Mouse (Mus musculus): ENCODE data around the gene Fbxw8.
A peak's percentile ranks its signal among the peaks of the same experiment; 100 is the strongest.

Gene Fbxw8

DNA sequence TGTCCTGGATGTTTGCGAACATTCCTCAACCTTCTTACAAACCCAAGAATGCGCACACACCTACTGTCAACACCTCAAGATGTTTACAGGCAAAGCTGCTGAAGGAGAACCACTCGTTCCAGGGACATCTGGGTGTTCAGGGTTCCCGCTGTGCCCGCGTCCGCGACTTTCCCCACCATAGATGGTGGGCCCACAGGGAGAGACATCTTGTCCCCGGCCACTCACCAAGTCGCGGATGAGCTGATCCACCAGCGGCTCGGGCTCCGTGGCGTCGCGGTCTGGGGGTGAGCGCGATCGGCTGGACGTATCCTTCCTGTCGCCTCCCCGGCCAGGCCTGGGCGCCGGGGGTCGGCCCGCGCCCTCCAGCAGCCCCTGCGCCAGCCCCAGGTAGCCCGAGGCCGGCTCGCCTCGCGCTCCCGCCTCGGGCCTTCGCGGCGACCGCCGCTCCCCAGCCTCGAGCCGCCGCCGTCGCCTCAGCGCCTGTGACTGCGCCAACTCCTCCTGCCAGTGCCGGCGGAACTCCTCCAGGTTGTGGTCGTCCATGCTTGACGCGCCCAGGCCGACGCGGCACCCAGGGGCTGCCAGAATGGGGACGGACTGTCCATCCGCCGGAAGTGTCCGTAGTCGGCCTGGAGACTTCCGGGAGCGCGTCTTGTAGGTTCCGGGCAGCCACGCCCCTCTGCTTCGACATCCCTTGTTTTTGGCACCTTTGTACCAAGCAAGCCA, at the start of gene Fbxw8:
Gene Fbxw8, minus strand, starts transcription at position 626 of the 726 bp plus-strand sequence.
- peak; percentile 75 for DNase-seq (ENCODE audit: low read depth, low spot score)

DNA sequence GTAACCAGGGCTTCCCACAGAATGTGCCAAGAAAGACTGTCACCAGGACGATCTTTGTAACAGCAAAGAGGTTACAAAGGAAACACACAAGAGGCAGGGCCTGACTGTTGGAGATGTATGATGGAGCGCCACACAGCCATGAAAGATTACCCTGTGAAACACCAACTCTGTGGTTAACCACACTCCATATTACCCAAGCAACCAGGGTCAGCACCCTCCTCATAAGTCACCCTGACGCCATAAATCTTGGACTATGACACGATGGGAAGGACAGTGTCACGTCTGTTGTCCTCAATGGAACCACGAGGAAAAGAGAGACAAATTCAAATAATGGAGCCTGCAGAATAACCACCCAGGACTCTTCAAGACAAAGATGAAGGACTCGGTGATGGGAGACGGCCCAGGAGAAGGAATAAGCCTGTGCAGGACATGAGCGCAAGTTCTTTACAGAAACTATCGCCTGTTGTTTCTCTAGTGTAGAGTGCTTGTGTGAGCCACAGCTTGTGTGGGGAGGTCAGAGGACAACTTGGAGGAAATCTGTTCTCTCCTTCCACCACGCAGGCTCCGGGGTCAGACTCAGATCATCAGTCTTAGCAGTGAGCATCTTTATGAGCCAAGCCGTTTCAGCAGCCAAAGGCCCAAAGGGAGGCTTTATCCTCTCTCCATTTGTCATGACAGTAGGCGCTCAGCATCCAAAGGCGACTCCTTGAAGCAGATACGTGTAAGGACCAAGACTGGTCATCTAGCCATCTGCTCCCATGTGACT, 49.6 kb upstream of the Fbxw8 start:
- DNase-seq (ENCODE audit: low read depth, low spot score) = no peak

DNA sequence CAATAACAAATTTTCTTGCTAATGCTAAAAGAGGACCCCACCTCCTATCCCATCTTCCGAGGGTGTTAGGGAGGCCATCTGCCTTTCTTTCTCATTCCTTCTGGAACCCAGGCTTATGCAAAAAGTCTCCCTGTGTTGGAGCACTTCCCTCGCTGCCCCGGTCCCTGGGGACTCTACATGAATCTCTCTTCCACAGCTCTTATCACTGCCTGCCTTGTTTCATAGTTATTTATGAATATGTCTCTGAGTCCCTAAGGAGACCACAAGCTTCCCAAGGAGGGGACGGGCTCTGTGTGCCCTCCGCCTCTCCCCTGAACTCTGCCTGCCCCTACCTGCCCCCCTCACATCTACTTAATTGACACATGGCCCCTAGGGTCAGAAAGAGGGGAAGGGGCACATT, 44.4 kb upstream of the Fbxw8 start:
- no peak for DNase-seq (ENCODE audit: low read depth, low spot score)

DNA sequence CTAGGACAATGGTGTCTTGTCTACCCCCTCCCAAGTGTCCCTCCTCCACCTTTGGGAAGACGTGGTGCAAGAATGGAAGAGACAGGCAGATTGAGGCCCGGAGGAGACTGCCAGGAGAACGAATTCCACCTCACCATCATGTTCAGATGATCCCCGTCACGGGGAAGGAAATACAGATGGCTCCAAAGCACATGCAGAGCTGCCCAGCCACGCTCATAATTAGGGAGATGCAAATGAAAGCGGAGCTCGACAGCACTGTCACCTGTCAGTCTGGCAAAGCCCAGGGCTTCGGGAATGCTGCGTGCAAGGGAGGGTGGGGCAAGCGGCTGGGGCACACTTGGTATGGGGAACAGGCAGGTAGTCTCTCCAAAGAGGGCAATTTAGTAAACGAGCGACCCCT, 42.2 kb upstream of the Fbxw8 start:
- DNase-seq (ENCODE audit: low read depth, low spot score) = no peak

DNA sequence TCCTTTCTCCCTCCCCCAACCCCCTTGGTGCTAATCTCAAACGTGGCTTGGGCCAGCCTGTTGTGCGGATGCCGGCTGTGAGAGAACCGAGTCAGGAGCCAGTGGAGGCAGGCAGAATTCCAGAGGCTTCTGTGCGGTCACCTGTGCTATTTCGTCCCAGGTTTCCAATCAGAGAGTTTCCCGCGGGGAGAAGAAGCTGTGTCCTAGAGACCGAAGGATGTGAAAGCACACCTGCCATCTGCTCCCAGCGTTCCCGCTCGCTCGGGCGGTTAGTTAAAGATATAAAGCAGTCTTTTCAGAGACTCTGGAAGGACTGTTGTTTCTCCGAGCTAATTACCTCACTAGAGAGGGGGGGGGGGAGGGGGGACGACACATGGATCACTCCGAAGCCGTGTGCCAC, 37.0 kb upstream of the Fbxw8 start:
- no peak for DNase-seq (ENCODE audit: low read depth, low spot score)

DNA sequence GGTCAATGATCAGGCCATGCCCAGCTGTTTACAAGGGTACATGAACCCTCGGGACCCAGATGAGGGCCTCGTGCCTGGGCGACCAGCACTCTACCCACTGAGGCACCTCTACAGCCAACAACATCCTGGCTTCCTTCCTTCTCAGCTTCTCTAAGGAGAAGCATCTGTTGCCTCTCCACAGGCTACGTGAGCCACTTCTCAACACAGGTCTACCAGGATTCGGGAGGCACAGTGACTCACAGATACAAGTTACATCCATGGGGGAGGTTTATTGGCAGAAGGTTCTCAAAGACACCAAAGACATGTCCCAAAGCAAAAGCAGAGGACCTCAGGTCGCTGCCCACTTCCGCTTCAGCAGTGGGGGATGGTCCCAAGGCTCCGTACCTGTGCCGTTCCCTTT, 35.2 kb upstream of the Fbxw8 start:
- DNase-seq (ENCODE audit: low read depth, low spot score) = no peak

DNA sequence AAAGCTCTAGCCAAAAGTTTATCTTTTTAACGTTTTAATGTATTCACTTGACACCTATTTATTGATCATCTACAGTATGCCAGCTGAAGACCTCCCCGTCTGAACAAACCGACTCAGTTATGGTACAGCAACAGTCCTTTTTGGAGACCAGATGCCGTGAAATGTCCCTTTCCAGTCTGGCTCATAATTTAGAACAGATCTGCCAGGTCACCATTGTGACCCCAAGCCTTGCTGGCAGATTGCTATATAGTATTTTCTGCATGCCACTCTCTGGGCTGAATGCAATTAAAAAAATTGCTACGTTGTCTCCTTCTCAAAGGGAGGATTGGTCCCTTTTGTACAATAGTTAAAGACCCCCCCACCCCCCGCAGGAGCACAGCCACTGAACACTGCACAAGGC, 33.1 kb upstream of the Fbxw8 start:
- no peak for DNase-seq (ENCODE audit: low read depth, low spot score)

DNA sequence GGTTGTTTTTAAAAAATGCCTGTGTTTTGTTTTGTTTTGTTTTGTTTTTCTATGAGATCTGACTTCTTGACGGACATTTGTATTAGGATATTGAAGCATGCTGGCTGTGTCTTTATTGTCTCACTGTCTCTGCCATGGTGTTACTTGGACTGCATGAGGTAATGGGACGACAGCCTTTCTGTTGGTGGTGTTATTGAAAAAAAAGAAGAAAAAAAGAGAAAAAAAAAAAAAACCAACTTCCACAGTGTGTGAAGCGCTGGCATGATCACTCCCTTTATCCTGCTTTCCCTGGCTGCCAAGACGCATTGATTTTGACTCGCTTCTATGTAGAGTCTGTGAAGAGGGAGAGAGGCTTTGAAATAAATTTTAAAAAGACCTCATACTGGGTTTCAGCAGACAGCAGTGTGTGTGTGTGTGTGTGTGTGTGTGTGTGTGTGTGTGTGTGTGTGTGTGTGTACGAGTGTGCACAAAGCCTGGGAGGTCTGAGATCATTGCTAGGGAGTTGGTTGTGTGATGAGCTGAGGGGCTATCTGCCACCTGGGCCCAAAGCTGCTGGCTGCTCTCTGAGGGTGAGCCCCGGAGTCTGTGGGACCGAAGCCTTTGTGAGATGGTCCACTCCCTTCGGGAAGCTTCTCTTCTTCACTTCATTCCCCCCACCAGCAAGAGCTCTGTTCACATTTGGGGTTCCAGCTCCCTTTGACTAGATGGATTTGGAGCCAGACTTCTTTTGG, 31.8 kb upstream of the Fbxw8 start:
- DNase-seq (ENCODE audit: low read depth, low spot score) = no peak

DNA sequence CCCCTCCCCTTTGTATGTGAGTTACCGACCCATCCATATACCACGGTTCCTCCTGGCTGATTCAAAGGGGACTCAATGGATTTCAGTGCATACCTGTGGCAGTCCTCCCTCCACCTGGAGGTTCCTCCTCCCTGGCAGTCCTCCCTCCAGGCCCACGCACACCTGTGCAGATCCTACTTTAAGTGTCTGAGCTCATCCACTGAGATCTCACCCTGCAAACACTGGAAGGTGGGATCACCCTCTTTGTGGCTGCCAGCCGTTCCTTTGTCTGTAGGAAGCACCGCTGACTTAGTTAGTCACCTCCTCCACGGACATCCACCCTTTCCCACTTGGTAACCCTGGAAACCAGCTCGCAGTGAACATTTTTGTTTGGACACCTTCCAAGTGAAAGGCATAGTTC, 22.4 kb upstream of the Fbxw8 start:
- DNase-seq (ENCODE audit: low read depth, low spot score) = no peak

DNA sequence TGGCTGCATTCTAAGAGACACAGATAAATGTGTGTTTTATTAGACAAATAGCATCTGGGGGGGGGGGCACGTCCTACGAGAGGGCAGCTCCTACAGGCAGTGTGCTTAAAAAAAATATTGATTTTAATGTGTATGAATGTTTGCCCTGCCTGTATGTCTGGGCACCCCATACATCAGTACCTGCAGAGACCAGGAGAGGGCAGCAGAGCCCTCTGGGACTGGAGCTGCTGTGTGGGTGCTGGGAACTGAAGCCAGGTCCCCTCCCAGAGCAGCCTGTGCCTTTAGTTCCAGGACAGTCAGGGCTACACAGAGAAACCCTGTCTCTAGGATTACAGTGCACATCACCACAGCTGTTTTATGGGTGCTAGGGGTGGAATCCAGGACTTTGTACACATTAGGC, 19.9 kb upstream of the Fbxw8 start:
- no peak for DNase-seq (ENCODE audit: low read depth, low spot score)

DNA sequence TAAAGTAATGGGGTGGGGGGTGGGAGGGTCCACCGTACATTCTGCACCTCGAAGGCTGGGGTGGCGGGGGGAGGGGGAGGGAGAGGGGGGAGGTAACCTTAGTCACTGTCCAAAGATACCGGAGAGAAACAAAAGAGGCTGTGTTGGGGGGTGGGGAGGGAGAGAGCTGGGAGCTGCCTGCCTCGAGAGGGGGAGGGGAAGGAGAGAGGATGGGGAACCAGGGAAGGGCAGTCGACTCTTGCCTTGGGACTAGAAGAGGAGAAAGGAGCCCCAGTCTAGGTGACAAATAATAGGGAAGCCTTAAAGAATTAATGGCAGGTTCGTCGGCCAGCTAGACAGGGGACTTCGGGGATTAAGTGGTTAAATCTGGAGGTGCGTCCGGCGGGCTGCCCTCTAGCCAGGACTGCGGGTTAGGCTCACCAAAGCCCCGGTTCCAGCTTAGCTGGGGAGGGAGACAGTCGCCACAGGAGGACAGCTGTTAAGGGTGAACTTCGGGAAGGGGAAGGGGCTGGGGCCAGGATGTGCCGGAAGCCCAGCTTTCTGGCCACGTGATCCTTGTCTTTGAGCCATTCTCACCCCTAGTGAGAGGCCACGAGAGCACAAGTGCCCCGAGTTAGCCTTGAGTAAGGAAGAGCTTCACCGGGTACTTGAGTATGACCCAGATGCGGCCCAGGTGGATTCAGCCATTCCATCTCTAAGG, 19.2 kb upstream of the Fbxw8 start:
- DNase-seq (ENCODE audit: low read depth, low spot score) = no peak

DNA sequence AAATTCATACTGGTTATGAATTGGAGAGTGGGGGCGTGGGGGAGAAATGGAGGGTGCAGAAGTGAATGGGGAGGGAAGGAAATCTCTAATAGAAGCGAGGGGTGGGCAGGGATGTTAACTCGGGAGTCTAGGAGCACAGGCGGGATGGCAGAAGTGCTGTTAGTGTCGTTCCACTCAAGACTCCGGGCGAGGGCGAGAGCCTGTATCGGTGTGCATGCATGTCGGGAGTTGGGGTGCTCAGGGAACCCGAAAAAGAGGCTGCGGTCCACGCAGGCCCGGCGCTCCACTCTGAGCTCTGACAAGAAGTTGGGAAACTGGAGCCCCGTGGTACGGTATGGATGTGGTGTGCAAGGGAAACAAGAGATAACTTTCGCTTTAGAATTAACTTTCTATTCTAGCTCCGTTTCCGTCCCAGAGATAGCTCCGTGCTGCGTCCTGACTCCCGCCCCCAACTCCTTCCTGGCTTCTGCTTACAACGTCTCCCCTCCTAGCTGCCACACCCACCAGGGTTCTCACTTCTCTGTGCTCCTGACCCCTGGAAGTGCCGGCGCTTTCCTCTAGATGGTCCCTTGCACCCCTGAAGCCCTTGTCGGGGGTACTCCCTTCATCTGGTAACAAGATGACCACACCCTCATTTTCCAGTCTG, 16.9 kb upstream of the Fbxw8 start:
- DNase-seq (ENCODE audit: low read depth, low spot score) = no peak

DNA sequence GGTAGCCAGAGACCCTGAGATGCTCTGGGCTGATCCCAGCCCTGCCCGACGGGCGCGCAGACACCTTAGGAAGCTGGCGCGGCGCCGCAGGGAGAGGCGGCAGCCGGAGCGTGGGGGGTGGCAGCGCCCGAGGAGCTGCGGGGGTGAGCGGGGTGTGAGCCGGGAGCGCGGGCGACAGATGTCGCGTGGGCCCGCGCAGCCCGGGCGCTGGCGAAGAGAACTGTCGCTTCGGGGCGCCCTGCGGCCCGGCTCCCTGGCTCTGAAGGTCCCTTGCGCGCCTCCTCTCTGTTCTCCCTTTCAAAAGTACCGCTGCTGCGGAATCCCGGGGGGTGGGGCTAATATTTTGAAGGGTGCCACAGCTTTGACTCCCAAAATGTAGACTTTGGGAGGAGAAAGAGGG, 16.4 kb upstream of the Fbxw8 start:
- DNase-seq (ENCODE audit: low read depth, low spot score) = no peak

DNA sequence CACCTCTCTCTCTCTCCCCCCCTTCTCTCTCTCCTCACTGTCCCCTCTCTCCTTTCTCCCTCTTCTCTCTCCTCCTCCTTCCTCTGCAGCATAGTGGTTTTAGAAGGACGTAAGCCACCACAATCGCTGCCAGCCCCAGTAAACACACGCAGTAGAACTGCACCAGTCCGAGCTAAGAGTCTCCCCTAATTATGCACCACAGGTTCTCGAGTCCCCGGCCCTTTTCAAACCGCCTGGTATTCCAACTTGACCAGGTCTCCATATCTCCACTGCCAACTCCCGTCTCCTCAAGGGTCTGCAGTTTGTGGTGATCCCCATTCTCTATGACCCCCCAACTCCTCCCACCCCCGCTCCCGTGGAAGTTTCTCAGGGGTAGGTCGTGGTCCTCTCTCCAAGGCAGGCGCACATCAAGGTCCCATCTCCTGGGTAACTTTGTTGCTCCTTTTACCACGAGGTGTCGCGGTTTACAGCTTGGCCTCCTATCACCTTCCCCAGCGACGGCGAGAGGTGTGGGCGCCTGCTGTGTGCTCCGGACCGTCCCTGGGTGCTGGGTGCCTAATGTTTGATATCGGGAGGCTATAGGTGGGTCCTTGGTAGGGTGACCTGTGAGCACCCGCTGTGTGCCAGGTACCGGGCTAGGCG, 15.7 kb upstream of the Fbxw8 start:
- DNase-seq (ENCODE audit: low read depth, low spot score) = no peak

DNA sequence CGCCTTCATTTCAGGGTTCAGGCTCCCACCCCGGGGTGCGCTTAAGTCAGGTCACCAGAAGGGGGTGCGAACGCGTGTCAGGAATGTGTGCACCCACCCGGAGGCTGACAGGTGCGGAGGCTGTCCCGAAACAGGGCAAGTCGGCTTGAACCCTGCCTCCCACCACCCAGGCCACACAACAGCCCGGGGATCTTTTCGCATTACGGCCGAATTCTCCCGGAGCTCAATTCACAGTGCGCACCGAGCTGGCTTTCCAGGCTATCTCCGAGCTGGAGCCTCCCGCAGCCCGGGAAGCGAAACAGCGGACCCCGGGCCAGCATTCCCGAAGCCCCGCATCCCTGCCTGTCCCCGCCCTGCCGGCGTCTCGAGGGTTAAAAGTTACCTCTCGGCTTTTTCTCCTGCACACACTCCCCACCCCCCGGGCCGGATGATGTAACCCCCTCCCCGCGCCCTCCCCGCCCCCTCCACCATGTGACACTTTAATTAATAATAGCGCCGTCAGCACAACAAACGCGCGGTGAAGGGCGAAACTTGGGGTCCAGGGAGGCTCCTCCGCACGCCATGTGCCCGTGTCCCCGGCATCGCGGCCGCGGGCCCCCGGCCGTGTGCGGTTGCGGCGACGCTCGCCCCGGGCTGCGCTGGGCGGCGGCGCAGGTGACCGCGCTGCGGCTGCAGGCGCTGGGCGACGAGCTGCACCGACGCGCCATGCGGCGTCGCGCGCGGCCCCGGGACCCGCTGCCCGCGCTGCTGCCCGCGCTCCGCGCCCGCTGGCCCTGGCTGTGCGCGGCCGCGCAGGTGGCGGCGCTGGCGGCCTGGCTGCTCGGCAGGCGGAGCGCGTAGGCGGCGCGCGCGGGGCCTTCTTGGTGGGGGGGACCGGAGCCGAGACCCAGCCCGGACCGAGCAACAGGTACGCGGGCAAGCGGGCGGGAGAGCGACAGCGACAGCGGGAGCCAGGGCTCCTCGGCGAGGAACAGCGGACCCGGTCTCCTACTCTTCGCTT, 14.3 kb upstream of the Fbxw8 start:
- no peak for DNase-seq (ENCODE audit: low read depth, low spot score)

DNA sequence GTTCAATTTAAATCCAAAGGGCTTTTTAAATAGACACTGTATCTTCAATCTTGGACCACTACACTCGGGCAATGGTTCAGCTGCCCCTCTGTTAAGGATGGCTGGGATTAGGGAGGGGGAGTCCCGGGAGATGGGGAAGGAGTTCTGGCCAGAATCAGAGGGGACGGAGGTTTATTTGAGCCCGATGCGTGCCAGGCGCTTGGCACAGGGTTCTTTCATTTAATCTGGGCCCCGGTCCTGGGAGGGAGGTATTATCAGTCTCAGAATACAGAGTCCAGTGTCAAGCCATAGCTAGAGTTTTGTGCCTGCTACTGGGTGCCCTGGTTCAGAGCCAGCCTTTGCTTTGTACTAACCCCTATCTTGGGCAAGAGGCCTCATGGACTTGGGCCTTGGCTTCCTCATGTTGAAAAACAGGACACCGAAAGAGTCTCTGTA, 12.3 kb upstream of the Fbxw8 start:
- no peak for DNase-seq (ENCODE audit: low read depth, low spot score)

DNA sequence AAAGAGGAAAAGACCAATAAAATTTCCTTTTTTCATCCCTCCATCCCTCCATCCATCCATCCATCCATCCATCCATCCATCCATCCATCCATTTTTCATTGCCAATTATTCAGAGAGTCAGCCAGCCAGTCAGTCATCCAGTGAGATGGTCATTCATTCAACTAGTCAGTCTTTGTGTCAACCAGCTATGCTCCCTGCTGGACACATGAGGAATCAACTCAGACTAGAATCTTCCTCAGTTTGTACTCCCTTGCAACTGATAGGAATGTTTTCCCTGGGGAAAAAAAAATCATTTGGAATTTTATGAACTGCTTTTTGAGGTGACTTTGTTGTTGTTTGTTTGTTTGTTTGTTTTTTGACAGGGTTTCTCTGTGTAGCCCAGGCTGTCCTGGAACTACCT, 10.2 kb upstream of the Fbxw8 start:
- no peak for DNase-seq (ENCODE audit: low read depth, low spot score)

DNA sequence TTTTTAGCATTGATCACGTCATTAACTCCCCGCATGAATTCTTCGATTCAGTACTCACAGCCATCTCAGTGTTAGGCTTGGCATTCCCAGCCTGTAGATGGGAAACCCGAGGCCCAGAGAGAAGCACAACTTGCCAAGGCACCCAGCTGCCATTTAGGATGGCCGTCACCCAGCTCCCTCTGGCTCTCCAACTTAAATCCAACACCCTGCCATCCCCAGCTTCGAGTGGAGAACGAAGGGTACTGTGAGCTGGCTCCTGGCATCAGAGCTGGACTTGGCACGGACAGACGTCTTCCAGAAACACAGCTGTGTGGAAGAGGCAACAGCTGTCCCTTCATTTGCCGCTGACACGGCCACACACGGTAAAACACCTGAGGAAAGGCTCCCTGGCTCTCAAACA, 9.3 kb upstream of the Fbxw8 start, which contains the start of gene Hrk:
Gene Hrk, plus strand, starts transcription at position 68 of the 400 bp plus-strand sequence.
- peak; percentile 80 for DNase-seq (ENCODE audit: low read depth, low spot score)

DNA sequence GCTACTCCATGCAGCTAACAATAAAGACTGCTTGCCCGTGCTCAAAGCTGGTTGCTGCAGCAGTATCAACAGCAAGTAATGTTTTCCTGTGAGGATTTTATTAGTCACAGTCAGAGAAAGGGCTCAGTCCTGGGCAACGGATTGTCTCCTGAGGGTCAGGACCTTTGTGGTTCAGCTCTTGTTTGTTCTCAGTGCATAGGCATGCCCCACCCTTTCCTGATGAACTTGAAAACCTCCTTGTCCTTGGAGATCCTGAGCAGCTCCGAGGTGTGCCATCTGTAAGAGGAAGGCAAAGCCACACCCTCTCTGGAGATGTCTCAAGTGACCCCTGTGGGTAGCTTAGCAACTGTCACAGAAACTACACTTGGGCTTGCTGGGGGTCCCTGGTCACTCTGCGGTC, 5.4 kb upstream of the Fbxw8 start:
- no peak for DNase-seq (ENCODE audit: low read depth, low spot score)

DNA sequence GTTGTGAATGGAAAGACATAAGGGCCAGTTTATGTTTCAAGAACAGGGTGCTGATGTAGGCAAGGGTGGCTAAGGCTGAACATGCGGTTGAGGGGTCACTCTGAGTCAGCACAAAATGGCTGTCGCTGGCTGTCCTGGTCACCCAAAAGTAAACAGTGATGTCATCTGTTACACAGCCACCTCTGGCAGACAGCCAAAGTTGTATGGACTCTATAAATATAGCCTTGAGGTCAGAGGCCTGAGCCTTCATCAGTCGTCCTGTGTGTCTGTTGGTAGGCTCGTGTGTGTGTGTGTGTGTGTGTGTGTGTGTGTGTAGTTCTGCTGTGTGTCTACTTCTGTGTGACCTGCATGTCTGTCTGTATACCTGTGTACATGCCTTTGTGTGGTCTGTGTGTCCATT, 1.7 kb upstream of the Fbxw8 start:
- no peak for DNase-seq (ENCODE audit: low read depth, low spot score)

Measured in skeletal muscle tissue, adult 2 months (tissue).